Mouse (Mus musculus): ENCODE results near the gene Fkbp6.
A peak's percentile ranks its signal among the peaks of the same experiment; 100 is the strongest.

- TF ChIP-seq CTCF (IDR thresholded peaks at IDR 0.05; ENCODE audit: low read depth) (peak; percentile 16; the same call in 1 of the 2 replicates), EP300 (IDR thresholded peaks at IDR 0.05; ENCODE audit: low read depth) (no peak)
Observed at GRCm38 (mm10) chr5:135353564-135353963, 3.7 kb upstream of the Fkbp6 start.

All from heart, postnatal 0 days (tissue).